In genomic region chr8:71927779-71928178, GRCm38 (mm10) we compare ENCODE assay signal across 22 mouse cellular contexts. TPM values are rescaled to one million over a fixed set of nuclear protein-coding genes. Genes with fewer than 3 reads are reported as not detected.
DNase-seq lines count a peak whose midpoint lies in the region; ATAC-seq and TF ChIP-seq lines count a peak whose summit lies in the region.
"Had no signal": no experiment of that assay in that cellular context is flagged by ENCODE, and none has a peak within 500 bp of the region (broad histone marks: within the 10 kb centered on the region; RNA-seq: fewer than 3 reads in every experiment).

No protein-coding gene starts in this region.

- H3K4me3 ChIP-seq in liver, embryonic 14.5 days (ENCODE audit: insufficient read depth in 1 of 2, low read depth in 2 of 2, low read length in 2 of 2), result no peak overlapping the region
- H3K4me3 ChIP-seq in liver, embryonic 11.5 days (ENCODE audit: low read depth, low read length), result no peak overlapping the region
- H3K4me3 ChIP-seq in left cerebral cortex, adult 2 months, result no peak overlapping the region
- H3K4me3 ChIP-seq: embryonic facial prominence, embryonic 12.5 days; forebrain, embryonic 15.5 days; heart, adult 2 months; heart, embryonic 15.5 days; hindbrain, embryonic 13.5 days had no signal

- peak in 1 of 3 experiments; percentile 38 for DNase-seq in liver, embryonic 14.5 days (ENCODE audit: low read depth in 3 of 3, low spot score in 3 of 3)
- DNase-seq in liver, embryonic 11.5 days (ENCODE audit: low spot score), result no peak
- DNase-seq in MEL-GATA-1-ER (ENCODE audit: extremely low read depth, low read depth), result peak; percentile 81
- no peak for DNase-seq in cerebellum, postnatal 25 days
- DNase-seq in left cerebral cortex, adult 2 months (ENCODE audit: extremely low spot score in 1 of 2, low spot score in 2 of 2), result no peak
- DNase-seq: adrenal gland, adult 2 months; adrenal gland, postnatal 25 days; B cell, adult 2 months; cerebellum, adult 11 months; cerebellum, adult 8-10 months; cerebellum, postnatal 14 days; gastrocnemius, postnatal 14 days; heart, adult 2 months; heart, postnatal 14 days had no signal

- H3K9me3 ChIP-seq in liver, embryonic 14.5 days (ENCODE audit: control insufficient read depth, low read length), result no peaks in the 10 kb centered on the region
- no peaks in the 10 kb centered on the region for H3K9me3 ChIP-seq in liver, embryonic 11.5 days (ENCODE audit: control insufficient read depth, low read length)
- H3K9me3 ChIP-seq: forebrain, embryonic 15.5 days; heart, embryonic 15.5 days had no signal

- H3K27ac ChIP-seq in liver, embryonic 14.5 days, result no peak overlapping the region
- H3K27ac ChIP-seq in liver, embryonic 11.5 days (ENCODE audit: low read depth, low read length), result no peak overlapping the region
- H3K27ac ChIP-seq in left cerebral cortex, adult 2 months, result no peak overlapping the region
- H3K27ac ChIP-seq: embryonic facial prominence, embryonic 12.5 days; forebrain, embryonic 15.5 days; heart, adult 2 months; heart, embryonic 15.5 days; hindbrain, embryonic 13.5 days; hindbrain, postnatal 0 days had no signal

- no peak overlapping the region for H3K4me2 ChIP-seq in liver, embryonic 14.5 days (ENCODE audit: low read depth)
- H3K4me2 ChIP-seq in liver, embryonic 11.5 days, result no peak overlapping the region
- H3K4me2 ChIP-seq: embryonic facial prominence, embryonic 12.5 days; forebrain, embryonic 15.5 days; heart, embryonic 11.5 days; heart, embryonic 15.5 days; hindbrain, embryonic 13.5 days had no signal

- H3K9ac ChIP-seq in liver, embryonic 14.5 days (replicated peaks), result no peak overlapping the region; the same call in 1 of the 2 replicates
- H3K9ac ChIP-seq in liver, embryonic 11.5 days (ENCODE audit: low read depth, low read length), result no peak overlapping the region
- H3K9ac ChIP-seq: embryonic facial prominence, embryonic 12.5 days; forebrain, embryonic 15.5 days; heart, embryonic 15.5 days; hindbrain, embryonic 13.5 days had no signal

- no peak for TF ChIP-seq CTCF in liver, embryonic 14.5 days (IDR thresholded peaks at IDR 0.05; ENCODE audit: low read depth)
- no peak for TF ChIP-seq CTCF in left cerebral cortex, adult 2 months (IDR thresholded peaks at IDR 0.05)

- peaks cover 7 to 9% of the 10 kb centered on the region in 2 experiments for H3K4me1 ChIP-seq in liver, embryonic 14.5 days (replicated peaks; ENCODE audit: control insufficient read depth in 2 of 2, insufficient read depth in 2 of 2, low read length in 1 of 2)
- no peaks in the 10 kb centered on the region for H3K4me1 ChIP-seq in liver, embryonic 11.5 days (replicated peaks; ENCODE audit: control insufficient read depth, insufficient read depth, low read length)

- H3K27me3 ChIP-seq in liver, embryonic 14.5 days (ENCODE audit: control insufficient read depth, insufficient read depth, low read length), result no peaks in the 10 kb centered on the region
- H3K27me3 ChIP-seq in liver, embryonic 11.5 days (replicated peaks; ENCODE audit: control insufficient read depth, insufficient read depth, low read length), result no peaks in the 10 kb centered on the region
- H3K27me3 ChIP-seq: embryonic facial prominence, embryonic 12.5 days; forebrain, embryonic 15.5 days; heart, embryonic 15.5 days; hindbrain, embryonic 13.5 days had no signal

- intact Hi-C loops in left cerebral cortex, adult 2 months (cut with DNase I), result loop anchor here (10.0 kb wide), 1 partner anchor 207 kb away; the partner anchor contains the start of gene Tpm4

- H3K36me3 ChIP-seq in liver, embryonic 14.5 days (replicated peaks; ENCODE audit: control insufficient read depth, insufficient read depth, low read depth), result peaks cover 23% of the 10 kb centered on the region
- H3K36me3 ChIP-seq in liver, embryonic 11.5 days (ENCODE audit: control insufficient read depth, insufficient read depth, low read length), result peaks cover 29% of the 10 kb centered on the region

- peak; percentile 57 for TF ChIP-seq EP300 in liver, embryonic 14.5 days (IDR thresholded peaks at IDR 0.05; ENCODE audit: low read depth)

- ATAC-seq in liver, embryonic 14.5 days (ENCODE audit: insufficient read depth), result no peak
- no peak for ATAC-seq in liver, embryonic 11.5 days (replicated peaks; ENCODE audit: low FRiP score)
- ATAC-seq in megakaryocyte progenitor cell, adult 5-6 weeks (replicated peaks; ENCODE audit: poor library complexity), result peak; percentile 64
- ATAC-seq: CD4-positive, CD25-positive, alpha-beta regulatory T cell, adult 4 months; forebrain, embryonic 15.5 days; hindbrain, postnatal 0 days had no signal

RNA-seq across cellular contexts. Expression of gene Zfp617, which starts 19.3 kb away (rescaled TPM):
- polyA plus RNA-seq in liver, embryonic 14.5 days (2012; rRNA removed), result 3.0 and 5.8 TPM in 2 replicates
- polyA plus RNA-seq in liver, embryonic 14.5 days (2014; fragmentation: Nextera tagmentation; extraction: Ambion mirVana), result 6.7 and 7.4 TPM in 2 replicates
- 19.9 and 20.0 TPM in 2 replicates for polyA plus RNA-seq in liver, embryonic 11.5 days (2014; fragmentation: Nextera tagmentation; extraction: Ambion mirVana)
- total RNA-seq in megakaryocyte progenitor cell, adult 5-6 weeks (2015), result 19.6 and 21.4 TPM in 2 replicates
- total RNA-seq in megakaryocyte progenitor cell, adult 5-6 weeks (2017), result 9.7 and 12.6 TPM in 2 replicates
- 10 to 100 TPM; 25.3 to 28.4 TPM for total RNA-seq in left cerebral cortex, adult 2 months (2021)

RNA-seq across cellular contexts. Expression of gene Zfp882, which starts 19.4 kb away (rescaled TPM):
- polyA plus RNA-seq in liver, embryonic 14.5 days (2012; rRNA removed), result 0.42 and 0.52 TPM in 2 replicates
- polyA plus RNA-seq in liver, embryonic 14.5 days (2014; fragmentation: Nextera tagmentation; extraction: Ambion mirVana), result 0.51 and 0.53 TPM in 2 replicates
- 1.5 and 1.6 TPM in 2 replicates for polyA plus RNA-seq in liver, embryonic 11.5 days (2014; fragmentation: Nextera tagmentation; extraction: Ambion mirVana)
- 3.9 and 5.9 TPM in 2 replicates for total RNA-seq in megakaryocyte progenitor cell, adult 5-6 weeks (2015)
- total RNA-seq in megakaryocyte progenitor cell, adult 5-6 weeks (2017), result 5.2 and 7.0 TPM in 2 replicates
- 10 to 100 TPM; 11.1 to 12.1 TPM for total RNA-seq in left cerebral cortex, adult 2 months (2021)

RNA-seq across cellular contexts. Expression of gene Zfp961, which starts 23.1 kb away (rescaled TPM):
- polyA plus RNA-seq in liver, embryonic 14.5 days (2012; rRNA removed), result 6.3 and 8.4 TPM in 2 replicates
- 9.2 and 11.5 TPM in 2 replicates for polyA plus RNA-seq in liver, embryonic 14.5 days (2014; fragmentation: Nextera tagmentation; extraction: Ambion mirVana)
- polyA plus RNA-seq in liver, embryonic 11.5 days (2014; fragmentation: Nextera tagmentation; extraction: Ambion mirVana), result 22.7 and 24.1 TPM in 2 replicates
- total RNA-seq in megakaryocyte progenitor cell, adult 5-6 weeks (2015), result 38.2 and 39.2 TPM in 2 replicates
- total RNA-seq in megakaryocyte progenitor cell, adult 5-6 weeks (2017), result 16.1 and 27.8 TPM in 2 replicates
- total RNA-seq in left cerebral cortex, adult 2 months (2021), result 10 to 100 TPM; 15.0 to 15.3 TPM

RNA-seq across cellular contexts. Expression of gene Zfp709, which starts 46.0 kb away (rescaled TPM):
- polyA plus RNA-seq in liver, embryonic 14.5 days (2012; rRNA removed), result 0.21 and 0.55 TPM in 2 replicates
- 1.7 and 2.2 TPM in 2 replicates for polyA plus RNA-seq in liver, embryonic 14.5 days (2014; fragmentation: Nextera tagmentation; extraction: Ambion mirVana)
- 3.9 and 4.2 TPM in 2 replicates for polyA plus RNA-seq in liver, embryonic 11.5 days (2014; fragmentation: Nextera tagmentation; extraction: Ambion mirVana)
- total RNA-seq in megakaryocyte progenitor cell, adult 5-6 weeks (2015), result 4.8 and 7.9 TPM in 2 replicates
- 7.6 and 10.5 TPM in 2 replicates for total RNA-seq in megakaryocyte progenitor cell, adult 5-6 weeks (2017)
- 10 to 100 TPM; 10.5 to 10.6 TPM for total RNA-seq in left cerebral cortex, adult 2 months (2021)
